8 mouse cellular contexts compared by ENCODE assay signal in genomic region chr7:127841340-127842000, GRCm38 (mm10). TPM values are rescaled to one million over a fixed set of nuclear protein-coding genes. Genes with fewer than 3 reads are reported as not detected.
A peak's percentile ranks its signal among the peaks of the same experiment; 100 is the strongest.
DNase-seq lines count a peak whose midpoint lies in the region; ATAC-seq and TF ChIP-seq lines count a peak whose summit lies in the region.

No protein-coding gene starts in this region.

- H3K36me3 ChIP-seq in forebrain, embryonic 15.5 days = no peaks in the 10 kb centered on the region

- ATAC-seq in forebrain, embryonic 15.5 days (replicated peaks) = peak; percentile 95
- ATAC-seq in neutrophil, adult 5-6 weeks (ENCODE audit: extremely low read depth, insufficient number of reproducible peaks, low FRiP score, poor library complexity, severe bottlenecking) = peak; percentile 68

- peak overlapping the region; percentile 66 for H3K4me3 ChIP-seq in forebrain, embryonic 15.5 days
- H3K4me3 ChIP-seq in lung, adult 2 months (replicated peaks; ENCODE audit: extremely low read depth, low read depth, low read length) = peak overlapping the region; percentile 97

- peak; percentile 72; the same call in 1 of the 2 replicates for TF ChIP-seq POLR2A in lung, adult 2 months (IDR thresholded peaks at IDR 0.05; ENCODE audit: borderline replicate concordance, extremely low read depth, low read depth, low read length)

- H3K4me1 ChIP-seq in forebrain, embryonic 15.5 days = peaks cover 15% of the 10 kb centered on the region
- H3K4me1 ChIP-seq in lung, adult 2 months (ENCODE audit: control insufficient read depth, insufficient read depth, low read length) = peaks cover 6% of the 10 kb centered on the region

- no peak for TF ChIP-seq CTCF in lung, adult 2 months (IDR thresholded peaks at IDR 0.05; ENCODE audit: insufficient read depth, low read length)

- H3K27ac ChIP-seq in forebrain, embryonic 15.5 days (replicated peaks) = peak overlapping the region; percentile 95

- 0% methylated on average over 46 of the region's 46 CpGs for WGBS in forebrain, embryonic 15.5 days
- under 1% methylated on average over 46 of the region's 46 CpGs for WGBS in lung, adult 2 months

- no peaks in the 10 kb centered on the region for H3K27me3 ChIP-seq in forebrain, embryonic 15.5 days

- peak overlapping the region; percentile 59 for H3K9ac ChIP-seq in forebrain, embryonic 15.5 days (replicated peaks)

- no peaks in the 10 kb centered on the region for H3K9me3 ChIP-seq in forebrain, embryonic 15.5 days

- peak overlapping the region; percentile 97 for H3K4me2 ChIP-seq in forebrain, embryonic 15.5 days (replicated peaks)

- intact Hi-C loops in heart, postnatal 25 days (cut with DNase I) = no loop called here

- peak; percentile 89 for DNase-seq in ES-CJ7 (ENCODE audit: low read depth, low spot score)
- peak; percentile 93 for DNase-seq in cerebellum, adult 11 months
- DNase-seq in heart, postnatal 25 days (ENCODE audit: low spot score) = peak; percentile 93
- DNase-seq in layer of hippocampus, adult 18-20 months (ENCODE audit: low spot score in 2 of 2) = peak; percentile 94 to 97
- peak; percentile 91 for DNase-seq in lung, adult 2 months
- peak; percentile 89 to 92 for DNase-seq in thymus, adult 18-20 months

RNA-seq across cellular contexts. Expression of gene Stx1b, which starts 17.1 kb away (rescaled TPM):
- 34.5 and 37.4 TPM in 2 replicates for polyA plus RNA-seq in forebrain, embryonic 15.5 days (2015; fragmentation: Nextera tagmentation; extraction: Ambion mirVana)
- total RNA-seq in heart, postnatal 25 days (2021) = under 1 TPM; 0.39 to 0.42 TPM
- 100 to 1,000 TPM; 335 to 338 TPM for total RNA-seq in layer of hippocampus, adult 18-20 months (2021)
- polyA plus RNA-seq in lung, adult 2 months (2012; rRNA removed) = 5.1 and 7.6 TPM in 2 replicates
- total RNA-seq in neutrophil, adult 5-6 weeks (2017) = not detected in 2 replicates

RNA-seq across cellular contexts. Expression of gene Stx4a, which starts 17.4 kb away (rescaled TPM):
- polyA plus RNA-seq in forebrain, embryonic 15.5 days (2015; fragmentation: Nextera tagmentation; extraction: Ambion mirVana) = 19.2 and 21.3 TPM in 2 replicates
- total RNA-seq in heart, postnatal 25 days (2021) = 10 to 100 TPM; 61.4 to 68.7 TPM
- 10 to 100 TPM; 65.6 to 68.6 TPM for total RNA-seq in layer of hippocampus, adult 18-20 months (2021)
- 63.5 and 77.9 TPM in 2 replicates for polyA plus RNA-seq in lung, adult 2 months (2012; rRNA removed)
- total RNA-seq in neutrophil, adult 5-6 weeks (2017) = 93.0 and 99.9 TPM in 2 replicates

RNA-seq across cellular contexts. Expression of gene Zfp646, which starts 34.6 kb away (rescaled TPM):
- polyA plus RNA-seq in forebrain, embryonic 15.5 days (2015; fragmentation: Nextera tagmentation; extraction: Ambion mirVana) = 13.2 and 13.7 TPM in 2 replicates
- total RNA-seq in heart, postnatal 25 days (2021) = 10 to 100 TPM; 17.2 to 18.4 TPM
- total RNA-seq in layer of hippocampus, adult 18-20 months (2021) = 10 to 100 TPM; 34.6 to 35.9 TPM
- 22.0 and 23.4 TPM in 2 replicates for polyA plus RNA-seq in lung, adult 2 months (2012; rRNA removed)
- 93.1 and 93.5 TPM in 2 replicates for total RNA-seq in neutrophil, adult 5-6 weeks (2017)

RNA-seq across cellular contexts. Expression of gene Zfp668, which starts 35.2 kb away (rescaled TPM):
- polyA plus RNA-seq in forebrain, embryonic 15.5 days (2015; fragmentation: Nextera tagmentation; extraction: Ambion mirVana) = 46.2 and 48.4 TPM in 2 replicates
- 1 to 10 TPM; 3.4 to 4.7 TPM for total RNA-seq in heart, postnatal 25 days (2021)
- total RNA-seq in layer of hippocampus, adult 18-20 months (2021) = 10 to 100 TPM; 20.9 to 25.7 TPM
- 6.0 and 6.7 TPM in 2 replicates for polyA plus RNA-seq in lung, adult 2 months (2012; rRNA removed)
- total RNA-seq in neutrophil, adult 5-6 weeks (2017) = 6.2 and 12.5 TPM in 2 replicates

RNA-seq across cellular contexts. Expression of gene Hsd3b7, which starts 41.1 kb away (rescaled TPM):
- polyA plus RNA-seq in forebrain, embryonic 15.5 days (2015; fragmentation: Nextera tagmentation; extraction: Ambion mirVana) = 7.4 TPM in 2 replicates
- total RNA-seq in heart, postnatal 25 days (2021) = 10 to 100 TPM; 15.4 to 16.0 TPM
- 1 to 10 TPM; 6.3 to 7.8 TPM for total RNA-seq in layer of hippocampus, adult 18-20 months (2021)
- 79.4 and 81.7 TPM in 2 replicates for polyA plus RNA-seq in lung, adult 2 months (2012; rRNA removed)
- total RNA-seq in neutrophil, adult 5-6 weeks (2017) = 4.4 and 4.5 TPM in 2 replicates

Comparison
In these comparisons a context has a peak if more than half of its experiments do, and no peak if none do; other contexts are left out.
1. Peak in every context shown above with its lines: DNase-seq, ATAC-seq, H3K4me3 ChIP-seq and H3K27ac ChIP-seq.
2. RNA of gene Stx1b, which starts 17.1 kb away (total RNA-seq): 335 to 338 TPM in layer of hippocampus, adult 18-20 months; 0.39 to 0.42 TPM in heart, postnatal 25 days and not detected in neutrophil, adult 5-6 weeks; every median in the first group is over 100 times any median in the second.